Mouse (Mus musculus) liver, embryonic 14.5 days (tissue): ENCODE data around the gene Zfp239.

Source experiments
- CTCF ChIP-seq: IDR thresholded peaks from 2 replicates; pipeline ENCODE4 v1.5.1; 2016; ENCODE audit warnings: antibody characterized with exemption, low read depth, control low read depth
- EP300 ChIP-seq: IDR thresholded peaks from 2 replicates; pipeline ENCODE4 v1.6.1; 2016; ENCODE audit warnings: antibody characterized with exemption, low read depth

DNA sequence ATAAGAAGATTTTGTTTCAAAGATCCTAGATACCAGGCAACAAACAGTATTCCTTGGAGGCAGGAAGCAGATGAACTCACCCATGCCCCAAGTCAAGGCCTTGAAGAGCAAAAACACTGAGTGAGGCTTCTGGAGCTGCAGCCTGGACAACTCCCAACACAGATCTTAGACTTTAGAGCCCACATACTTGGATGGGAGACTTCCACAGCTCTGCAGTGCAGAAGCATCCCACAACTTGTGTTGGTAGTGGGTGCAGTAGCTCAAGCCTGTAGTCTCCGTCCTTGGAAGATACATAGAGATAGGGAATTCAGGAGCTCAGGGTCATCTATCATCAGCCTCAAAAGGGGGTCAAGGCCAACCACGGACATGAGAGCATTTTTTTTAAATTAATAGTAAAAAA lies 24.0 kb downstream of the Zfp239 start:
- TF ChIP-seq EP300 (no peak), CTCF (no peak)
